Mouse (Mus musculus): ENCODE measurements around the gene Als2. TPM values are rescaled to one million over a fixed set of nuclear protein-coding genes. Genes with fewer than 3 reads are reported as not detected.
A peak's percentile ranks its signal among the peaks of the same experiment; 100 is the strongest.

The Als2 gene
- total and polyA plus RNA-seq, 2 experiments from 2014 or later = 11.6 to 32.8 TPM

DNA sequence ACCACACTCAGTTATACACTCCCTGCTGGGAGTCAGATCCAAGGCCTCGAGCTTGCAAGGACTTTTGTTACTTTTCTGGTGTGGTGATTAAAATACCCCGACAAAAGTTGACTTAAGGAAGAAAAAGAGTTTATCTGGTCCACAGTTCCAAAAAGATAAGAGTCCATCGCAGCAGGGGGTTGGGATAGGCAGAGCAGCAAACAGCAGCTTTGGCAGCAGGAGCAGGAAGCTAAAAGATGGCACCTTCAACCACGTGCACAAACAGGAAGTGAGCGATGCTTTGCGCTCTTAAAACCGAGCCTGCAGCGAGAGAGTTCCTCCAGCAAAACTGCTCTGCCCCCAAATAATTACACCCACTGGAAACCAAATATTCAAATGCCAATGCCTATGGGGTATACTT lies 31.9 kb upstream of the Als2 start:
- TF ChIP-seq CTCF (IDR thresholded peaks at IDR 0.05; ENCODE audit: low read depth) = no peak
- WGBS = 67% methylated on average over 8 of the region's 8 CpGs
- Histone ChIP-seq H3K4me1 (ENCODE audit: insufficient read depth, low read length) (no peaks in the 10 kb centered on the region), H3K27ac (no peak overlapping the region), H3K4me2 (ENCODE audit: low read depth, low read length) (no peak overlapping the region), H3K9ac (replicated peaks; ENCODE audit: low read length) (no peak overlapping the region), H3K9me3 (ENCODE audit: low read length) (no peaks in the 10 kb centered on the region), H3K4me3 (ENCODE audit: low read length) (no peak overlapping the region), H3K27me3 (ENCODE audit: insufficient read depth, low read length) (no peaks in the 10 kb centered on the region), H3K36me3 (ENCODE audit: insufficient read depth, low read length) (no peaks in the 10 kb centered on the region)
- ATAC-seq = no peak
- DNase-seq (ENCODE audit: low spot score) = no peak

DNA sequence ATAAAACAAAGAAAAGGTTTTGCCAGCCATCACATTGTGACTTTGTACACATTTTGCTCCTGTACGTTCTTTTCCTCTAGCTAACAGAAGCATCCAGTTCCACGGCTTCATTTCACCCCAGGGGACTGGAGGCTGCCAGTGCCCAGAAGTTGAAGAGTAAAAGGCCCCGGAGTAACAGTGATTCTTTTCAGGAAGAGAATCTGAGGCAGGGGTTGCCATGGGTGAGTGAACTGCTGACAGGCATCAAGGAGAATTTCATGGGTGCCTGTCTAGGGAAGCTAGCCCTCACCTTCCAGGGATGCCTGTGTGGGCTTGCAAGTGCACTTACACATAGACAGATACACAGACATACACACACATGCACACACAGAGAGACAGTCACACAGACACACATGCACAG lies 20.7 kb upstream of the Als2 start:
- no peak for TF ChIP-seq CTCF (IDR thresholded peaks at IDR 0.05; ENCODE audit: low read depth)
- Histone ChIP-seq H3K9me3 (ENCODE audit: low read length) (no peaks in the 10 kb centered on the region), H3K36me3 (ENCODE audit: insufficient read depth, low read length) (no peaks in the 10 kb centered on the region), H3K27me3 (ENCODE audit: insufficient read depth, low read length) (no peaks in the 10 kb centered on the region), H3K4me3 (ENCODE audit: low read length) (no peak overlapping the region), H3K4me2 (ENCODE audit: low read depth, low read length) (no peak overlapping the region), H3K9ac (replicated peaks; ENCODE audit: low read length) (no peak overlapping the region), H3K27ac (no peak overlapping the region), H3K4me1 (ENCODE audit: insufficient read depth, low read length) (no peaks in the 10 kb centered on the region)
- WGBS = 5% methylated on average over 3 of the region's 3 CpGs
- ATAC-seq = peak; percentile 5; the same call in 1 of the 2 replicates
- peak; percentile 20 for DNase-seq (ENCODE audit: low spot score)

GRCm38 (mm10) chr1:59256751-59257231 lies 19.8 kb upstream of the Als2 start, which contains the start of gene Cdk15:
Cdk15 (plus strand) TSS chr1:59256906.
- Histone ChIP-seq H3K27ac (no peak within 1 kb of the TSS), H3K9me3 (ENCODE audit: low read length) (no peaks in the 10 kb centered on the region), H3K9ac (replicated peaks; ENCODE audit: low read length) (no peak within 1 kb of the TSS), H3K27me3 (ENCODE audit: insufficient read depth, low read length) (no peaks in the 10 kb centered on the region), H3K4me2 (ENCODE audit: low read depth, low read length) (0 out of 2 replicates have a peak within 1 kb of the TSS, but pooled peaks have one; percentile 25), H3K4me3 (ENCODE audit: low read length) (no peak within 1 kb of the TSS), H3K36me3 (ENCODE audit: insufficient read depth, low read length) (no peaks in the 10 kb centered on the region), H3K4me1 (ENCODE audit: insufficient read depth, low read length) (no peaks in the 10 kb centered on the region)
- DNase-seq (ENCODE audit: low spot score) (peak; percentile 18), ATAC-seq (0 out of 2 replicates have a peak, but pooled peaks have one; percentile 30)
- TF ChIP-seq CTCF (IDR thresholded peaks at IDR 0.05; ENCODE audit: low read depth) = no peak
- 13% methylated on average over 13 of the region's 13 CpGs for WGBS

DNA sequence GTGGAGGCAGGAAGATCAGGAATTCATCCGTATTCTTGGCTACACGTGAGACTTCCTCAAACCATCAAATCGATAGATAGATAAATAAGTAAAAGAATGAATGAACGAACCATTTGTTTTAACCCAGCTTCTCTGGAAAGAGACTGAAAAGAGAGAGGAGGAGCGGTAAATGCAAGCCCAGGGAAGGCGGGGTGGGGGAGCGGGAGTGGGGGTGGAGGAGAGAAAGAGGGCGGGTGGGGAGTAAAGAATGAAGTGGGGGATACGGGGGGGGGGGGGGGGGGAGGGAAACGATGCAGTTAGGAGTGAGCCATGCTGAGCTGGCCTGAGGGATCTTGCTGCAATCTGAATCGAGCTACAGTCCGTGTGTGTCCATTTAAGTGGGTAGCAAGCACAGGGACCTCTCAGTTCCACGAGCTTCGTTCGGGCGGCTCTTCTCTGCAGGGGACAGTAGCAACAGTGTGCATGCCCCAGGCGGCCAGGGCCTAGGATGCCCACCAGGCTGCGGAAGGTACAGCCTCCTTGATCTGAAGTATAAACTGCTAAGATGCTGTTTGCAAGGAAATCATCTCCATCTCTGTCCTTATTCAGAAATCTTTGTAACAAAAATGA lies 16.4 kb upstream of the Als2 start:
- H3K27me3 ChIP-seq (ENCODE audit: insufficient read depth, low read length) = no peaks in the 10 kb centered on the region
- no peaks in the 10 kb centered on the region for H3K9me3 ChIP-seq (ENCODE audit: low read length)
- WGBS = under 1% methylated on average over 15 of the region's 18 CpGs
- peak overlapping the region; percentile 30 for H3K4me3 ChIP-seq (ENCODE audit: low read length)
- no peaks in the 10 kb centered on the region for H3K36me3 ChIP-seq (ENCODE audit: insufficient read depth, low read length)
- peak overlapping the region; percentile 65 for H3K4me2 ChIP-seq (ENCODE audit: low read depth, low read length)
- 0 out of 2 replicates have a peak, but pooled peaks have one; percentile 13 for TF ChIP-seq CTCF (IDR thresholded peaks at IDR 0.05; ENCODE audit: low read depth)
- H3K27ac ChIP-seq = no peak overlapping the region
- no peaks in the 10 kb centered on the region for H3K4me1 ChIP-seq (ENCODE audit: insufficient read depth, low read length)
- ATAC-seq (peak; percentile 55), DNase-seq (ENCODE audit: low spot score) (peak; percentile 37)
- H3K9ac ChIP-seq (replicated peaks; ENCODE audit: low read length) = peak overlapping the region; percentile 33; the same call in 1 of the 2 replicates

DNA sequence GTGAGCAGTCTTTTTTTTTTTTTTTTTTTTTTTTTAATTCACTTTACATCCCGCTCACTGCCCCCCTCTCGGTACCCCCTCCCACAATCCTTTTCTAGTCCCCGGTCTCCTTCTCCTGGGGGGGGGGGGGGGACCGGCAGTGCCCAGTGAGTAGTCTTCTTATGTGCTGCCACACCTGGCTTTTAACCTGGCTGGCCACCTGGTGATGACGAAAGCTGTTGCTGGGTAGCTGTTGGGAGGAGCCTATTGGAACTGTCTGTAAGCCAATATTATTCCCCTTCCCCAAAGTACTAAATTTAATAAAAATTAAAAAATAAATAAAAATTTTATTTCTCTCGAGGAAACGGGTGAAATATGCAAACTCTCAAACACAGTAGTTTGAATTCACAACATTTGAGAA lies 15.7 kb upstream of the Als2 start:
- no peaks in the 10 kb centered on the region for H3K27me3 ChIP-seq (ENCODE audit: insufficient read depth, low read length)
- no peak overlapping the region for H3K9ac ChIP-seq (replicated peaks; ENCODE audit: low read length)
- peak overlapping the region; percentile 65 for H3K4me2 ChIP-seq (ENCODE audit: low read depth, low read length)
- H3K9me3 ChIP-seq (ENCODE audit: low read length) = no peaks in the 10 kb centered on the region
- DNase-seq (ENCODE audit: low spot score) = peak; percentile 74
- H3K36me3 ChIP-seq (ENCODE audit: insufficient read depth, low read length) = no peaks in the 10 kb centered on the region
- peak overlapping the region; percentile 30 for H3K4me3 ChIP-seq (ENCODE audit: low read length)
- no peaks in the 10 kb centered on the region for H3K4me1 ChIP-seq (ENCODE audit: insufficient read depth, low read length)
- peak; percentile 78 for ATAC-seq
- WGBS = 9% methylated on average over 5 of the region's 7 CpGs
- H3K27ac ChIP-seq = no peak overlapping the region
- no peak for TF ChIP-seq CTCF (IDR thresholded peaks at IDR 0.05; ENCODE audit: low read depth)

- DNase-seq (ENCODE audit: low spot score) = peak; percentile 80
- H3K9me3 ChIP-seq (ENCODE audit: low read length) = no peaks in the 10 kb centered on the region
- H3K27me3 ChIP-seq (ENCODE audit: insufficient read depth, low read length) = no peaks in the 10 kb centered on the region
- WGBS = 5% methylated on average over 9 of the region's 9 CpGs
- no peaks in the 10 kb centered on the region for H3K36me3 ChIP-seq (ENCODE audit: insufficient read depth, low read length)
- no peak overlapping the region for H3K27ac ChIP-seq
- H3K4me3 ChIP-seq (ENCODE audit: low read length) = no peak overlapping the region
- peak; percentile 94 for TF ChIP-seq CTCF (IDR thresholded peaks at IDR 0.05; ENCODE audit: low read depth)
- H3K4me2 ChIP-seq (ENCODE audit: low read depth, low read length) = no peak overlapping the region
- ATAC-seq = peak; percentile 78
- no peaks in the 10 kb centered on the region for H3K4me1 ChIP-seq (ENCODE audit: insufficient read depth, low read length)
- no peak overlapping the region for H3K9ac ChIP-seq (replicated peaks; ENCODE audit: low read length)
Observed at GRCm38 (mm10) chr1:59247602-59248001, 10.6 kb upstream of the Als2 start.

- no peaks in the 10 kb centered on the region for H3K9me3 ChIP-seq (ENCODE audit: low read length)
- DNase-seq (ENCODE audit: low spot score) = no peak
- no peaks in the 10 kb centered on the region for H3K27me3 ChIP-seq (ENCODE audit: insufficient read depth, low read length)
- no peak overlapping the region for H3K9ac ChIP-seq (replicated peaks; ENCODE audit: low read length)
- H3K27ac ChIP-seq = no peak overlapping the region
- no peak for ATAC-seq
- WGBS = 62% methylated on average over 2 of the region's 2 CpGs
- no peaks in the 10 kb centered on the region for H3K36me3 ChIP-seq (ENCODE audit: insufficient read depth, low read length)
- no peak overlapping the region for H3K4me3 ChIP-seq (ENCODE audit: low read length)
- TF ChIP-seq CTCF (IDR thresholded peaks at IDR 0.05; ENCODE audit: low read depth) = 0 out of 2 replicates have a peak, but pooled peaks have one; percentile 2
- H3K4me1 ChIP-seq (ENCODE audit: insufficient read depth, low read length) = no peaks in the 10 kb centered on the region
- no peak overlapping the region for H3K4me2 ChIP-seq (ENCODE audit: low read depth, low read length)
Observed at GRCm38 (mm10) chr1:59243770-59244169, 6.7 kb upstream of the Als2 start.
